Mouse (Mus musculus) gastrocnemius, postnatal 4 days (tissue): ENCODE measurements at regions not wholly inside any gene's neighbourhood (a gene's known extent, or its start where the extent isn't known, plus 50 kb on each side); places are given as distances from the start of the nearest gene placed in this dataset.
A peak's percentile ranks its signal among the peaks of the same experiment; 100 is the strongest.

Experiments
- DNase-seq, 2 experiments: peaks; one replicate each; pipeline ENCODE4 v3.0.0; 2021 to 2022; ENCODE audit warnings: low spot score in 2 of 2, mixed read lengths in 2 of 2

DNA sequence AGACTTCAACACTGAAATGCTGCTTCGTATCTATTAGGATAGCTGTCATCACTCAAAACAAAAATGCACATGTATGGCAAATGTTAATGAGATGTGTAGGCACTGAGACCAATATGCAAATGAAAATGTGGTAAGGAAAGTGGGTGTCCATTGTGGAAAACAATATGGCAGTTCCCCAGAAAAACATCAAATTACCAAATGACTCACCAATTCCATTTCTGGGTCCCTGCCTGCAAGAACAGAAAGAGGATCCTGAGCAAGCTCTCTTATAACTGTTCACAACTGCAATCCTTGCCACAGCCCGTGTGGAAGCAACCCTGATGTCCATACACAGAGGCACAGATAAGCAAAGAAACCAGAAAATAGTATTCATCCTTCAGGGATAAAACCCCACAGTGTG, 442.0 kb downstream of the Defb40 start:
- DNase-seq: no peak

DNA sequence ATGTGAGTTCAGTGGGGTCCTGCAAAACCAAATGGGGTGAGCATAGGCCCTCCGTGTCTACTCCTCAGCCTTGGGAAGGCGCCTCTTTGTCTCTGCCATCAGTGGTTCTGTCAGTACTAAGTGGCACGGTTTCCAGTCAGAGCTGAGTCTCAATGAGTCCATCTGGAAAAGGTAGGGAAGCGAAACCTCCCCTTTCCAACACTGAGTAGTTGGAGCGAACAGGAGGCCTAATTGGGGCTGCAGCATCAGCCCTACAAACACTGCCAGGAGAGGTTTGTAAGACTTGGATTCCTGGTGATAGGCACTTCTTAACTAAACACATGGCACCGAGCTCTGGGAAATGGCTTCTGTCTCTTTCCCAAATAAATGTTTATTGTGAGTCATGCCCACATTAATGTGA, 449.9 kb downstream of the Defb40 start:
- DNase-seq: no peak

DNA sequence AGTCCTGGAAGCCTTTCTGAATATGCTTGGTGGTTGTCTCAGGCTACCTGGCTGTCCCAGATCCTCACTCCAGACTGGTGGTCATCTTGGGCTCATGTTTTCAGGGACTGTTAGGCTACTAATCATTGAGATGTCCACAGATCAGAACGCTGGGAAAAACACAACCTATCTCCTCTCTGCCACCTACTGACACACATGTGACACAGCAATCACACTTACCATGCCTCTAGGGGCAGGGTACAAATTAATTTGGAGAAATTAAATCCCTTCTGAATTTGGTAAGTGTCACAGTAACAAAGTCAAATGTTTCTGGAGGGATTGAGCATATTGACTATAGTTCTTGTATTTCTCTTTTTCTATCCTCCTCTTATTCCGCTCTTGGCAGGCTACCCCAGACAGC, 465.6 kb downstream of the Defb40 start:
- DNase-seq: no peak

DNA sequence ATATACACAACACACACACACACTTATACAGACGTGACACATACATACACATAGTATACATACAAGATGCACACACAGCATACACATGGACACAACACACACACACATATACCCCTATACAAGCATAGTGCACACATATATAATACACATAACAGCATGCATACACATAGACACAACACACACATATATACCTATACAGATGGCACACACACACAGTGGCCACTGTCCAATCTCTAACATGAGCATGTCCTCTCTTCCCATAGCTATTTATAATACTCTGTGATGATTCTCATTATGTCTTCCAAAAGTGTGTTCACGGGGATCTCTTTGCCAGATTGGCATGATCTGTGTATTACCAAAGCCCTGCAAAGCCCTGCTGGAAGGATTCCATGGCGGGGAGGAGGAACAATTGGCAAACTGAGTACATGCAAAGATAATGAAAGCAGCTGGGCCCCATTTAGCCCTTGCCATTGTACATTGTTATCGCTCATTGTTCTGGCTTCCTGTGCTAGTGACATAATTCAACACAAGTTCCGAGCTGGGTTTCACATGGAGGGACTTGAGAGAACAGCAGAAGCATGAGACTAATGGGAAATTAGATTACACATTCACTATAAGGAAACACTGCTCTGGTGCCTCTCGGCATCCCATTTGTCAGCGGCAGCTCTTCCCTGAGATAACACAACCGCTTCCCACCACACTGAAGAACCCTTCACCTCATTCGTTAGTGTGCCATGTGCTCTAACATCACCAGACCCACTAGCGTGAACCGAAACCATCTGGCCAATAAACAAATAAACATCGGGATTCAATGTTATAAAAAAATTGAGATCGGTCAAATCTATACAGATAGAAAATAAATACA, 471.7 kb downstream of the Defb40 start:
- DNase-seq: no peak

DNA sequence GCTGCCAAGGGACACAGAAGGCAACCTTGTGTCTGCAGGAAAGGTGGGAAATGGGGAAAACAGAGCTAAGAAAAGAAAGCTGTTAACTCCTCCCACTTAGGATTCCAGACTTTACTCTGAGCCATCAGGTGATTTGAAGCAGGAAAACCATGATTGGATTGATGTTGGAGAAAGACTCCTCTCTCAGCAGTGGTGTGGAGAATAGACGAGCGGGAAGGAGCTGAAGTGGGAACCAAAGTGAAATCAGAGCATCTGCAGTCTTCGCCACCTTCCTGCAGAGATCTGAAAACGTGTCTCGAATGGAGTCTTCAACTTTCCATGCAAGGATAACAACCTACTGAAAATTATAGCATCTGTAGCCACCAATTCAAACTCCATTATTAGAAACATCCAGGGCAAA, 487.4 kb downstream of the Defb40 start:
- no peak for DNase-seq

DNA sequence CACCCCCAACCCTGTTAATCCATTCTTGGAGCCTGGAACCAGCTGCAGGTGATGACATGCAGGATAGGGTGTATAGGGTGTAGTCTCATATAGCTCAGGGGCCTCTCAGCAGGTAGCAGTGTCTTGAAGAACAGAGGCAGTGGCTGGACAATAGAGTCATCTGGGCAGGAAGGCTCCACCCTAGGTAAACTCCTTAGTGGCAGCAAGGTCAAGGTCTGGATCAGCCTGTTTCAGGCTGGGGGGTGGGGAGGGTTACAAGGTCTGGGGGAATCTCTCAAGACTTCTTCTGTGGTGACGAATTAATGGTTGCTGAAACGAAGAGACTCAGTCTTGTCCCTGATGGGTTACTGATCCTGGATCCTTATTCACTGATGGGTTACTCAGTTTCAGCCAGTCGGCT, 498.0 kb downstream of the Defb40 start:
- DNase-seq: no peak

DNA sequence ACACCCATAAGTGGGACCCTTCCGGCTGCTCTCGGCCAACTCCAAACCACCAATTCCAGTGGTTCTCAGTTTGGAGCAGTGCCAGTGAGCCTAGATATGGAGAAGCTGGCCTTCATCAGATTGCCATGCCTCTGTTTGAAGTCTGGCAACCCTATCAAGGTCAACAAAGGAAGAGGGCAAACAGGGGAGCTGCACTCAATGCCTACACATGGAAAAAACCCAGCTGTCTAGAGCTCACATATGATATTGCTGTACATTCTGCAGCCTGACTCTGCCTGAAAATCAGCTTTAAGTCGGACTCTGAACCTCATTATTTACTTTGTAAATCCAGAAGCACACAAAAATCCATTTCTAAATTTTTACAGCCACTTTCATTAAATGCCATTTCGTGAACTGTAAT, 499.9 kb downstream of the Defb40 start:
- DNase-seq: no peak

DNA sequence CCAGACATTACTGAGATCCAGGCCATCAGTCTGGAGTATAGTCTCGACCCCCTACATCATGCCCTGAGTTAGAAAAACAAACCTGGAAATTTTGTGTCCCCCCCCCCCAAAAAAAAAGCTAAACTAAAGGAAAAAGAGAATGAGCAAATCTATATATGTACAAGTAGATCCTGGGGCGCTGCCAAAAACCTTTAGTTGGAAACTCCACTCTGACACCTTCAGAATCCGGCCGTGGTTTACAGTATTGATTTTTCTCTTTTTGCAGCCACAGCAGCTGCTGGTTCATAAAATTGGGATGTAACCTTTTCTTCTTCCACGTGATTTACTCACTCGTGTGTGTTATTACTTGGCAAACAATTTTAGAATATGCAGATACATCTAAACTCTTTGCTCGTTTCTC, 510.5 kb downstream of the Defb40 start:
- no peak for DNase-seq

DNA sequence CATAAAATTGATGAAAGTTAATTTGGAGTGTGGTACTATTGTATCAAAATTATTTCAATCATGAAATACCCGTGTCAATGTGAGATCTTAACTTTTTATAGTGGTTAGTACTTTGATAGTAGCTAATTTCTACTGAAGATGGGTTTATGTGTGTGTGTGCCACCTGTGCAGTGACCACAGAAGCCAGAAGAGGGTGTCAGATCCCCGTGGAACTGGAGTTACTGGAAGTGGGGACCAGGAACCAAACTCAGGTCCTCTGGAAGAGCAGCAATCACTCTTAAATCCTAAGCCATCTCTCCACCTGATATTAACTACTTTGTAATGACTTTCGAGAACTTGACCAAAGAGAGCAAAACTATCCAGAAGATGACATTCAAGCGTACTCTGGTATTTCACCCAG, 517.4 kb downstream of the Defb40 start:
- DNase-seq: no peak

DNA sequence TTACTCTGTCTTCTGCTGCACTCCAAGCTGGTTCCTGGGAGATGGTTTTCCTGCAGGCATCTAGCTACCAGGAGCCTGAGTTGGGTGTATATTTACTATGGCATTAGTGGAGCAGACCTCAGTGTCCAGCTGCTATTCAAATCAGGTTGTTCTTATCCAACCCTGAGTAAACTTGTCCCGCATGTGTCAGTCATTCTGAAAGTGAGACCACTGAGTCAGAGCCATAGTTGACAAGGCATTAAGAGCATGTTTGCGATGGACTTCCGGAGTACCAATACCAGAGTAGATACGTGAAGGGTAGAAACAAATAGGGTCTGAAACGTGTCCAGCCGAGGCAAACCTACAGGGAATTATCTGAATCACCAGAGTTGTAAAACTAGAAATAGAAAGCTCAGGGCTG, 520.6 kb downstream of the Defb40 start:
- DNase-seq: no peak

DNA sequence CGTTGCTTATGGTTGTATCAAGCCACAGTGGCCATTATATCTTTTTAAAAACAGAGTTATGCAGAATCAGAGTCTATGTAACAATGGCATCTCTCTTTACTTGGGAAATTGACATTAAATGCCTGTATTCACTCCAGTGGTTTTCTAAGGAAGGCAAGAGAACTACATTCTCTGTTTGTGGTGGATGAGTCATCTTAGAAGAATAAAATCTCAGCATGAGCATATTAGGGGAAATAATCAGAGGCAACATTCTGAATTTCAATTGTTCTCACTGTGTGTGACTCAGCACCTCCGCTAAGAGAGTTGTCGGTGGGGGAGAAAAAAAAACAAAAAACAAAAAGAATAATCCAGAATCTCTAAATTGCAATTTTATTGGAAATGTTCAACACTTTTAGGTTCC, 529.0 kb downstream of the Defb40 start:
- DNase-seq: no peak

DNA sequence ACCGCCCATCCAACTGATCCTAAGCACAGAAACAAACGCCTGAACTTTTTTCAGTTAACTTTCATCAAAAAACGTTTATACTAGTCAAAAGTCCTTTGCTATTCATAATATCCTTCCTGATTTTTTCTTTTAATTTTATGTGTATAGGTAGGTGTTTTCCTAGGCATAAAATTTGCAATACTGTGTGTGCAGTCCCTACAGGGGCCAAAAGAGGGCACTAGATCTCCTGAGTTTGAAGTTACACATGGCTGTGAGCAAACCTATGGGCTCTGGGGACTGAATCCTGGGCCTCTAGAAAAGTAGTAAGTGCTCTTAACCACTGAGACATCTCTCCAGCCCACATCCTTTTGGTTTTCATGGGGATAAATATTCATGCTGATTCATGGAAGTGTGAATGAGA, 535.8 kb downstream of the Defb40 start:
- no peak for DNase-seq

DNA sequence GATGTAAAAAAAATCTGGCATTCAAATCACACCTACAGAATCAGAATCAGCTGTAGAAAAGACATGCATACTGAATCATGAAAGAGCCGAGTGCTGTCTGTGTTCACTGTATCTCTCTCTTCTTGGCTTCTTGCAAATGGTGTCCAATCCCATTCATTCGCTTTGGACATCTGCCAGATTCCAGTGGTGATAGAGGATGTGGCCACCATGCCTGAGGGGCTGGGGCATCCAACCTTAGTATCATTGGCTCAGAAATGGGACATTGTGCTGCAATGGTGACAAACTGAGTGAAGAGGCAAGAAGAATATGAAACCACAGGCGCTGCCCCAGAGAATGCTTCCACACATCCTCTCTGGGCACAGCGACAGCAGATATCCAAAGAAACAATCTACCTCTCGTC, 555.2 kb downstream of the Defb40 start:
- DNase-seq: no peak

DNA sequence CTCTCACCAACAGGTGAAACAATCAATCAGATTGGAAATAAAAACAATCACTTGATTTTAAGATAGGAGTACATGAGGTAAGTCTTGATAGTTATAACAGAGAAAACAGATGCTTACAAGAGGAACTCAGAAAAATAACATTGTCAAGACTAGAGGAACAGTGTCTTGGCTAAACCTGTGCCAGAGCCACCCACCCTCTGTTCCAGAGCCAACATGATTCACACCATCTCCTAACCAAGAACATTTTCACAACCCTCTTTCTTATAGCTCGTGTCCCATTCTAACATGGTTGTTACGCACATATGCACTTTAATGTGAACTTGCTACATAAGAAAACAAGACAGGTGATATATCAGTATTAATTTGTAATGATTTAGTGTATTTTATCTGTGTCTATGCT, 565.6 kb downstream of the Defb40 start:
- DNase-seq: no peak

DNA sequence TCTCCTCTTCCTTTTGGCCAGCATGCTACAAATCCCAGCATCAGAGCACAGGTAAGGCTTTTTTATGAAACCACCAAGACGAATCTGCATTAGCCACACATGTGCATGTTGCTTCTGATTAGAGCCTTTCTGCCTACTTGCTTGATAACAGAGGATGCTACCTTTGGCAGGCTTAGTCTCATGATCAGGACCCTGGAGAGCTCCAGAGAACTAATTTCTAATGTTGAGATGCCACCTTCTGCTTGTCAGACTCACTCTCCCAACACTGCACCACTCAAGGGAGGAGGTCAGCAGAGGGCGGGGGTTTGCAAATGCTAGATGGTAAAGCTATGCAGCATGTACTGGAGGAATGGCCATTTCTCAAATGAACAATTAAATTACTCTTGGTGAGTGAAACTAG, 571.6 kb downstream of the Defb40 start:
- DNase-seq: no peak

DNA sequence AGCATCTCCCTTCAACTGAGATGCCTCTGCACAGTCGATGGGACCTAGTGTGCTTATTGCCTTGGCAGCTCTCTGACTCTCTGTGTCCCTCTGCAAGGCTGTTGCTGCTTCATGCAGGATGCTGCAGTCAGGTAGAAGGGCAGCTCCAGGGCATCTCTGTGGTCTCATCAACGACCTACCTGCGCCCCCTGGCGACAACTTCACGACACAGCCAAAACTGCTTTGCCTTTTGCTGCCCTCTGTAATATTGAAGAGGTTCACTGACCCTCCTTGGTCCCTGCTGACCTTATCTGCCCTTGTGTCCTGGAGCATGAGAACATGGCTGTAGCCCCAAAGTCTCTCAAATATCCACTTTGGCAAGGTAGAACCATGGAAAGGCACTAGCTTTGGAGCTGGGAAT, 589.7 kb downstream of the Defb40 start:
- peak in 1 of 2 experiments; percentile 14 for DNase-seq

DNA sequence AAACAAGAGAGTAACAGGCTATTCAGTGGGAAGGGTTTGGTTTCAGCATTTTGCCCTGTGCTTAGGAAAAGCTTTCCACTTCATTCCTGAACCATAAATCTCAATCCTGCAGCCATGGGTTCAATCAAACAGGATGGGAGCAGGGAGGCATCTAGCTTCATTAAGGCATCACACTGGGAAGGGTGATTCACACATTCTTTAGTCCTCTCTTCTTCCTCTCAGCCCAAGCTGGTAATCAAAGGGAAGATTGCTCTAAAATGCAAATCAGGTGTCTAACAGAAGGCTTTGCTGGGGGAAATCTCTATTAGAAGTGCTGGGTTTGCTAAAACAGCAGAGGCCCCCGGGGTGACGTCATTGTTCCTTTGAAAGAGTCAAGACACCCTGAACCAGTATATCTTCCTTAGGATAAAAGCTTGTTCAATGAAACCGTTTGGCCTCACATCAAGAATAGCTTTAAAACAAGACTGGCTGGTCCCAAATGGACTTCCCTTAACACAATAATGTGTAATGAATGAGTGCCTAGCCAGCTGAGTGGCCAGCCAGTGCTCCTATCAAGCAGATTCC, 596.4 kb downstream of the Defb40 start:
- DNase-seq: no peak

DNA sequence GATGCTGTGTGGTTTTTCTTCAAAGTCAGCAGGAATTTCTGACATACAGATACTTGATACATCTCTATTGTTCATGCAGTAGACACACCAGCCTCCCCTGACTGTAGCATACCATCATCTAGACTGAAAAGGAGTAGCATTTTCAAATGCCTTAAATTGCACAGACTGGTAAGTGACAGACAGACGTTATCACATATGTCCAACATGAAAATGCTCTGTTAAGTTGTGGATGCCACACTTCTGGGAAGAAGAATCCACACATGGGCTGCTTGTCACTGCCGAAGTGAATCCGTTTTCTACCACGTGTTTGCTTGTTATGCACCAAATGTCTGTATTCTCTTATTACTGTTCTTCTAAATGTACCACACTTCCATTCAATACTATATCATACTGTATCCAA, 629.3 kb downstream of the Defb40 start:
- no peak for DNase-seq

DNA sequence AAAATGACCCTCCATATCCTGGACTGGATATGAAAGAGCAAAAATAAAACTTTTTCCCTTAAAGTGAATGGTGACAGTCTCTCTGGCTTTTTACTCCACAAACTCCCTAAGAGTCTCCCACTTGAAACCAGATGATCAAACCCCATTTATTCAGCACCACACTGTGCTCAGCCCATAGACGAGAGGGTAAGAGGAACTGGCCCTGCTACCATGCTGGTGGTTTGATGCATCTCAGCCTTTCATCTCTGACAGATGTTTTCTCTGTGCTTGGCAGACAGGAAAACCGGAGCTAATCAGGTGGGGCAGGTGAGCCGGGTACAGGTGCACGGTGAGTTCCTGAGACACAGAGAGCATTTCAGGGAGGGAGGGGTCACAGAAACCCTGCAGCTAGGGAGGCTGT, 631.8 kb downstream of the Defb40 start:
- no peak for DNase-seq

DNA sequence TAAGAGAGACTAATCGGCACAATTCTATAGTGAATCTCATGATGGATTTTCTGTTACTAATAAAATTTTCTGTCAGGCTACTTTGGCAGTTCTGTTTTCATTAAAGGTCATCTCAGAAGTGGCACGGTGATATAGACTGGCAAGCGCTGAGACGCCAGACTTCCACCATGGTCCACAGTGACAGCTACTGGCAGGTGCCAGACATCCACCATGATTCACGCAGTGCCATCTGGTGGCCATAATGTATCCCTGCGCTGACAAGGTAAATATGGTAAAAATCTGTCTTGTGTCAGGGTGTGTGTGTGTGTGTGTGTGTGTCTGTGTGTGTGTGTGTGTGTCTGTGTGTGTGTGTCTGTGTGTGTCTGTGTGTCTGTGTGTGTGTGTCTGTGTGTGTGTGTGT, 632.7 kb downstream of the Defb40 start:
- DNase-seq: peak in 1 of 2 experiments; percentile 13

DNA sequence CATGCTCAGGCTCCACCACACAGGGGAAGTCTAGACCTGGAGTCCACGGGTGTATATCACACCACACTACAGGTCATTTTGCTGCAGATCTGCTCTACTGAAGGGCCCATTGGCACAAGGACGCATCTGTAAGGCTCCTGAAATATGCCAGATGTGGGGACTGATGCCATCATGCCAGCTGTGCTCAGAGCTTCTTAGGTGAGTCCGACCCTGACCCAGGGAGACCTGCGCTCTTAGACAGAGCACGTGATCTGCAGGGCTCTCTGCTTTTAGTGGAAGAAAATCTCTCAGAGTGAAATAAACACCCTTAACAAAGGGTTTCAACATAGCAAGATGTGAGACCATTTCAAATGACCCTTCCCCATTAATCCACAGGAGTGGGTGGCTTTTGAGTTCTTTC, 633.2 kb downstream of the Defb40 start:
- DNase-seq: no peak

DNA sequence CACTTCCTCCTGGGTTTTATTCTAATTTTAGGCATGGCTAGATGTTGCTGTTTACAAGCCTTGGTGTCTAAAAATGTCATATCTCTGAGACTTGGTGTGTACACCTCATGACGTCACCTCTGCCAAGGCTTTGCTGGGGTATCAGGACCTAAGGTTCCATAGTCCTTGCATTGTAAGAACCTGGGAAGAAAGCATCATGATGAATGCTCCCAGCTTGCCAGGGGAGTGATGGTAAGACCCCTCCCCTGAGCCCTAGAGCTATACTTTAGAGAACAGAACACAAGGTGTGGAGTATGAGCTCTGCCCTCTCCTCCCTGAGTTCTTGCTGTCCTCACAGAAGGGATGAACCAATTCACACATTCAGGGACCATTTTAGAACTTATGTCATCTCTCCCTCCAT, 642.5 kb downstream of the Defb40 start:
- no peak for DNase-seq

DNA sequence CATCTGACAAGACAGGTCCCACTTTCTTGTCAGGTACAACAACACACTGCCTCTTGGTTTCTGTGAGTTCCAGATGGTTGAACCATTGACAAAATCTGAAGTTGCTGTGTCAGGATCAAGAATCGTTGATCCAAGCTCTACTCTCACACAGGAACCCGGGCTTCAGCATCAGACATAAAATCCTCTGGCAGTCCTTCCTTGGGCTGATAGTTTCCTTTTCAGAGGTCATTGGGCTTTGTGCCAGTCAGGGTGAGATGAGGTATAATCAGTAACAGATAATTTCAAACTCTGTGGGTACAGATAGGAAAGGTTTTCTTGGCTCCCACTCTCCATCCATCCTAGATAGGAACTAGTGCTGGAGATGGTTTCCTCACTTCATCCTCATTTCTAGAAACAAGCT, 649.5 kb downstream of the Defb40 start:
- DNase-seq: no peak
